In genomic region chr4:126667075-126667474, GRCm38 (mm10) we compare ENCODE assay signal across 17 mouse cellular contexts. TPM values are rescaled to one million over a fixed set of nuclear protein-coding genes. Genes with fewer than 3 reads are reported as not detected.
DNase-seq lines count a peak whose midpoint lies in the region; ATAC-seq and TF ChIP-seq lines count a peak whose summit lies in the region.
"Had no signal": no experiment of that assay in that cellular context is flagged by ENCODE, and none has a peak within 500 bp of the region (broad histone marks: within the 10 kb centered on the region; RNA-seq: fewer than 3 reads in every experiment).

No protein-coding gene starts in this region.

- H3K4me3 ChIP-seq in intestine, postnatal 0 days (ENCODE audit: low read depth, low read length), result no peak overlapping the region
- no peak overlapping the region for H3K4me3 ChIP-seq in intestine, embryonic 16.5 days (ENCODE audit: low read length)
- H3K4me3 ChIP-seq in embryonic facial prominence, embryonic 10.5 days, result no peak overlapping the region
- H3K4me3 ChIP-seq: embryonic facial prominence, embryonic 12.5 days; forebrain, embryonic 10.5 days; limb, embryonic 10.5 days had no signal

- DNase-seq in 416B (ENCODE audit: low read depth) (peak; percentile 18), ES-CJ7 (ENCODE audit: low read depth, low spot score) (peak; percentile 72)
- peak; percentile 14 for DNase-seq in embryonic facial prominence, embryonic 10.5 days (ENCODE audit: low spot score)
- no peak for DNase-seq in adrenal gland, postnatal 36 days
- DNase-seq in adrenal gland, postnatal 25 days, result no peak
- DNase-seq in layer of hippocampus, adult 18-20 months (ENCODE audit: low spot score in 2 of 2), result no peak
- DNase-seq: cerebellum, adult 18-20 months; gastrocnemius, postnatal 25 days; lung, adult 2 months; midbrain, embryonic 14.5 days had no signal

- WGBS in intestine, postnatal 0 days, result 95% methylated on average over 2 of the region's 2 CpGs
- WGBS in intestine, embryonic 16.5 days, result 96% methylated on average over 2 of the region's 2 CpGs
- WGBS in embryonic facial prominence, embryonic 10.5 days, result 93% methylated on average over 2 of the region's 2 CpGs

- H3K4me2 ChIP-seq in intestine, postnatal 0 days (replicated peaks; ENCODE audit: low read depth), result no peak overlapping the region
- no peak overlapping the region for H3K4me2 ChIP-seq in intestine, embryonic 16.5 days (ENCODE audit: low read depth, low read length)
- H3K4me2 ChIP-seq: embryonic facial prominence, embryonic 12.5 days had no signal

- H3K36me3 ChIP-seq in intestine, postnatal 0 days (ENCODE audit: control insufficient read depth, insufficient read depth), result no peaks in the 10 kb centered on the region
- H3K36me3 ChIP-seq in intestine, embryonic 16.5 days (ENCODE audit: control insufficient read depth, insufficient read depth, low read length), result no peaks in the 10 kb centered on the region
- H3K36me3 ChIP-seq in embryonic facial prominence, embryonic 10.5 days (replicated peaks), result no peaks in the 10 kb centered on the region
- H3K36me3 ChIP-seq: embryonic facial prominence, embryonic 12.5 days; forebrain, embryonic 10.5 days; limb, embryonic 10.5 days had no signal

- TF ChIP-seq CTCF in intestine, postnatal 0 days (IDR thresholded peaks at IDR 0.05; ENCODE audit: low read depth), result peak; percentile 39

- H3K9me3 ChIP-seq in intestine, postnatal 0 days (ENCODE audit: control insufficient read depth), result no peaks in the 10 kb centered on the region
- no peaks in the 10 kb centered on the region for H3K9me3 ChIP-seq in intestine, embryonic 16.5 days (ENCODE audit: control insufficient read depth, low read length)
- H3K9me3 ChIP-seq in embryonic facial prominence, embryonic 10.5 days, result no peaks in the 10 kb centered on the region
- H3K9me3 ChIP-seq: embryonic facial prominence, embryonic 12.5 days; limb, embryonic 10.5 days had no signal

- no peak for ATAC-seq in intestine, postnatal 0 days
- no peak for ATAC-seq in intestine, embryonic 16.5 days

- no peaks in the 10 kb centered on the region for H3K27me3 ChIP-seq in intestine, postnatal 0 days (replicated peaks; ENCODE audit: control insufficient read depth, insufficient read depth, low read length)
- no peaks in the 10 kb centered on the region for H3K27me3 ChIP-seq in intestine, embryonic 16.5 days (replicated peaks; ENCODE audit: control insufficient read depth, insufficient read depth, low read length)
- no peaks in the 10 kb centered on the region for H3K27me3 ChIP-seq in embryonic facial prominence, embryonic 10.5 days (replicated peaks; ENCODE audit: low read depth, poor library complexity, severe bottlenecking)
- H3K27me3 ChIP-seq: embryonic facial prominence, embryonic 12.5 days had no signal

- H3K27ac ChIP-seq in intestine, postnatal 0 days (ENCODE audit: low read depth, low read length), result no peak overlapping the region
- no peak overlapping the region for H3K27ac ChIP-seq in intestine, embryonic 16.5 days (ENCODE audit: low read length)
- H3K27ac ChIP-seq in embryonic facial prominence, embryonic 10.5 days (replicated peaks), result no peak overlapping the region
- H3K27ac ChIP-seq: embryonic facial prominence, embryonic 12.5 days; forebrain, embryonic 10.5 days; kidney, postnatal 0 days; limb, embryonic 10.5 days; macrophage had no signal

- no peaks in the 10 kb centered on the region for H3K4me1 ChIP-seq in intestine, postnatal 0 days (replicated peaks; ENCODE audit: control insufficient read depth, insufficient read depth, low read length)
- no peaks in the 10 kb centered on the region for H3K4me1 ChIP-seq in intestine, embryonic 16.5 days (ENCODE audit: control insufficient read depth, insufficient read depth, low read length)
- H3K4me1 ChIP-seq in embryonic facial prominence, embryonic 10.5 days, result no peaks in the 10 kb centered on the region
- H3K4me1 ChIP-seq: embryonic facial prominence, embryonic 12.5 days; forebrain, embryonic 10.5 days; limb, embryonic 10.5 days had no signal

- no peak overlapping the region for H3K9ac ChIP-seq in intestine, postnatal 0 days (ENCODE audit: low read depth, low read length)
- no peak overlapping the region for H3K9ac ChIP-seq in intestine, embryonic 16.5 days (ENCODE audit: low read depth, low read length)
- H3K9ac ChIP-seq: embryonic facial prominence, embryonic 12.5 days had no signal

RNA-seq across cellular contexts. Expression of gene Psmb2, which starts 10.4 kb away (rescaled TPM):
- 358 and 381 TPM in 2 replicates for polyA plus RNA-seq in intestine, postnatal 0 days (2015; fragmentation: Nextera tagmentation; extraction: Ambion mirVana)
- 477 and 515 TPM in 2 replicates for polyA plus RNA-seq in intestine, embryonic 16.5 days (2015; fragmentation: Nextera tagmentation; extraction: Ambion mirVana)
- polyA plus RNA-seq in embryonic facial prominence, embryonic 10.5 days (2016; fragmentation: Nextera tagmentation; extraction: Ambion mirVana), result 587 and 594 TPM in 2 replicates
- total RNA-seq in adrenal gland, postnatal 36 days (2021), result 100 to 1,000 TPM; 154 to 155 TPM
- total RNA-seq in adrenal gland, postnatal 25 days (2021), result 149 and 179 TPM in 2 replicates
- 100 to 1,000 TPM; 100 to 115 TPM for total RNA-seq in layer of hippocampus, adult 18-20 months (2021)

RNA-seq across cellular contexts. Expression of gene 5730409E04Rik, which starts 57.5 kb away (rescaled TPM):
- polyA plus RNA-seq in intestine, postnatal 0 days (2015; fragmentation: Nextera tagmentation; extraction: Ambion mirVana), result 1.2 and 1.4 TPM in 2 replicates
- 1.7 and 1.9 TPM in 2 replicates for polyA plus RNA-seq in intestine, embryonic 16.5 days (2015; fragmentation: Nextera tagmentation; extraction: Ambion mirVana)
- polyA plus RNA-seq in embryonic facial prominence, embryonic 10.5 days (2016; fragmentation: Nextera tagmentation; extraction: Ambion mirVana), result 1.6 and 1.7 TPM in 2 replicates
- total RNA-seq in adrenal gland, postnatal 36 days (2021), result 10 to 100 TPM; 10.6 to 15.6 TPM
- 13.7 and 17.4 TPM in 2 replicates for total RNA-seq in adrenal gland, postnatal 25 days (2021)
- total RNA-seq in layer of hippocampus, adult 18-20 months (2021), result 10 to 100 TPM; 70.4 to 71.1 TPM

Comparison
In these comparisons a context has a peak if more than half of its experiments do, and no peak if none do; other contexts are left out.
1. DNase-seq: peak in 416B (single experiment), ES-CJ7 (single experiment) and embryonic facial prominence, embryonic 10.5 days (single experiment); none in adrenal gland, postnatal 36 days (0 of 2), adrenal gland, postnatal 25 days (single experiment) and layer of hippocampus, adult 18-20 months (0 of 2).